Mouse (Mus musculus) heart, embryonic 10.5 days (tissue): ENCODE data around the gene Ipo9. TPM values are rescaled to one million over a fixed set of nuclear protein-coding genes. Genes with fewer than 3 reads are reported as not detected.

Source experiments
- DNase-seq: peaks from one replicate; pipeline ENCODE4 v3.0.0-alpha.2; 2017; ENCODE audit warnings: low spot score
- H3K27ac ChIP-seq: fragments of 300-500 bp; sonication (generic); 2 replicates; pipeline ENCODE4 v1.5.1; 2016; ENCODE audit warnings: mild to moderate bottlenecking
- H3K27me3 ChIP-seq: fragments of 300-500 bp; sonication (generic); 2 replicates; pipeline ENCODE4 v1.6.1; 2016; ENCODE audit warnings: mild to moderate bottlenecking; ENCODE audit not compliant: poor library complexity, insufficient read depth, severe bottlenecking
- H3K36me3 ChIP-seq: fragments of 300-500 bp; sonication (generic); 2 replicates; pipeline ENCODE4 v1.6.1; 2016; ENCODE audit warnings: mild to moderate bottlenecking, moderate library complexity
- H3K4me1 ChIP-seq: fragments of 300-500 bp; sonication (generic); 2 replicates; pipeline ENCODE4 v1.6.1; 2016; ENCODE audit warnings: mild to moderate bottlenecking
- H3K4me3 ChIP-seq: fragments of 300-500 bp; sonication (generic); 2 replicates; pipeline ENCODE4 v1.5.1; 2016; ENCODE audit warnings: mild to moderate bottlenecking, moderate library complexity
- H3K9me3 ChIP-seq: fragments of 300-500 bp; sonication (generic); 2 replicates; pipeline ENCODE4 v1.6.1; 2016; ENCODE audit warnings: mild to moderate bottlenecking, moderate library complexity
- WGBS: fragments of 180-500 bp; shearing (Covaris S2); methylation state at CpG from one replicate; pipeline ENCODE4 v1.1.7; 2016; 5-methylcytosine and 5-hydroxymethylcytosine counted together
- polyA plus RNA-seq: library from polyadenylated mRNA; unstranded; fragments of >200 nt; fragmentation: Nextera tagmentation; extraction: Ambion mirVana; gene quantifications from 2 replicates; pipeline ENCODE4 v1.2.1, GENCODE M21; 2016

Ipo9 gene
- polyA plus RNA-seq, 1 experiment from 2014 or later: 134 TPM

DNA sequence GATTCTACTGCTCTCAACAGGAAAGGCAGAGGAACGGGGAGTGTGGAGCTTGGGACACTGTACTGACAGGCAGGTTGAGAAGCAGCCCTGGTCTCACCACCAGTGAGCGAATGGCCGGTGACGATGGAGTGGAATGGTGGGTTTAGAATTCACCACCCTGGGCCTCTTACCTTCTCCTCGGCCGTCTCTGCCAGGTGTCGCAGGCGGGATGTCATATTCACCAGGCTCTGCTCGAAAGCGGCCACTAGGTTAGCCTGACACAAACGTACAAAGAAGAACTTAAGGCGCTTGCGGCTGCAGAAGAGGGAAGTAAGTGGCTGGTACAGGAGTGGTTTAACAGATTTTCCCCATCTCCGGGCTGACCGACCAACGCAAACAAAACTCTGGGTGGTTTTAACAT lies 30.2 kb upstream of the Ipo9 start:
- WGBS: 88% methylated on average over 16 of the region's 16 CpGs
- DNase-seq: no peak
- no peaks in the 10 kb centered on the region for H3K9me3 ChIP-seq
- peaks cover 93% of the 10 kb centered on the region for H3K36me3 ChIP-seq
- H3K27ac ChIP-seq: no peak overlapping the region
- H3K27me3 ChIP-seq: no peaks in the 10 kb centered on the region
- H3K4me3 ChIP-seq: no peak overlapping the region
- H3K4me1 ChIP-seq: 0 out of 2 replicates have a peak, but pooled peaks cover 2% of the 10 kb centered on the region

DNA sequence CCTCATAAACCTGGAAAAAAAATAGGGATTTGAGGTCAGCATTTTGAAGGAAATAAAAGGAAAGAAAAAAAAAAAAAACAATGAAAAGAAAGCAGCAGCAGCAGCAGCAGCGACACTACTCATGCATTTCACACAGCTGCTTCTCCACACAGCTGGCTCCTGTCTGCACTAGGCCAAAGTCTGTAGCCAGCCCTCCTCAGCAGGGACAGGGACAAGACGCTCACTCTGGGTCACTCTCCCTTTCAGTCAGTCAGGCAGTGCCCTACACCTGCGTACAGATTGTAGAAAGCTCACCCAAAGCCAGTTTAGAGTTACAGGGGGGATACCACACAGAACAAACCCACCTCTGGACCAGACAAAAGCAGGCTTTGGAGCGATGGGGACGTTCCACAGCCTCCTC lies 27.6 kb upstream of the Ipo9 start:
- peaks cover 92% of the 10 kb centered on the region for H3K36me3 ChIP-seq
- WGBS: 85% methylated on average over 5 of the region's 5 CpGs

DNA sequence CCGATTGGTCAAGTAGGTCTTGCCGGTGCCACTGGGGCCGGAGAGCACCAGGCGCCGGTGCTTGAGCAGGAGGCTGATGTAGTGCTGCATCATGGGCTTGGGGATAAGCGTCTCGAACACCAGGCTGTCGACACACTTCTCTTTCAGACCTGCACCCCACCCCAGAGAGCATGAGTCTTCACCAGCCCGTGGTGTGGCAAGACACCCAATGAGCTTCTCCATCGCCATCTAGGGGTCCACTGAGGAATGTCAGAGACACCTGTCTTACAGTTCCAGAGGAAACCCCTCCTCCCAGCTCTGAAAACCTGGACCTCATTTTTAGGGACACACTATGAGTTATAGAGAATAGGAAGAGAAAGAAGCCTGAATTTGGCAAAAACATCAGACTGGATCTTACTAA lies 22.0 kb upstream of the Ipo9 start:
- Histone ChIP-seq H3K4me1 (no peaks in the 10 kb centered on the region), H3K36me3 (peaks cover 89% of the 10 kb centered on the region), H3K4me3 (no peak overlapping the region), H3K27ac (no peak overlapping the region), H3K9me3 (no peaks in the 10 kb centered on the region), H3K27me3 (no peaks in the 10 kb centered on the region)
- no peak for DNase-seq
- 58% methylated on average over 10 of the region's 10 CpGs for WGBS

More for the DNA sequence above, 27.6 kb upstream of the Ipo9 start:
- 0 out of 2 replicates have a peak, but pooled peaks cover 2% of the 10 kb centered on the region for H3K4me1 ChIP-seq
- no peaks in the 10 kb centered on the region for H3K9me3 ChIP-seq
- DNase-seq: no peak
- H3K4me3 ChIP-seq: no peak overlapping the region
- no peak overlapping the region for H3K27ac ChIP-seq
- no peaks in the 10 kb centered on the region for H3K27me3 ChIP-seq

DNA sequence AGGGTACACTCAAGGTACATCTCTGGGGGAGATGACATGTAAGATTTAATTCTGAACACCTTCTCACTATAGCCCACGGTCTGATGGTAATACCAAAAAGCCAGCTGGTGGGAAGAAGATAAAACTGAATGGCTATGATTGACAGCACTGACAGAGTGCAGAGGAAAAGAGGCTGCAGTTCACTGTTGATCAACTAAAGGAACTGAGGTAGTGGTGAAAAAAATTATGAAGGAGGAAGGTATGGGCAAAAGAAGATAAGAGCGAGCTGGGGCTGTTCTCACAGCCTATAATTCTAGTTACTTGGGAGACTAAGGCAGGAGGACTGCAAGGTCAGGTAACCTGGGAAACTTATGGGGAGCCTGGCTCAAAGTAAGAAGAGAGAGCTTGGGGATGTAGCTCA lies 21.1 kb upstream of the Ipo9 start:
- no peak overlapping the region for H3K27ac ChIP-seq
- peaks cover 85% of the 10 kb centered on the region for H3K36me3 ChIP-seq
- no peak for DNase-seq
- WGBS: 81% methylated on average over 2 of the region's 2 CpGs
- no peak overlapping the region for H3K4me3 ChIP-seq
- H3K27me3 ChIP-seq: no peaks in the 10 kb centered on the region
- no peaks in the 10 kb centered on the region for H3K4me1 ChIP-seq
- H3K9me3 ChIP-seq: no peaks in the 10 kb centered on the region

DNA sequence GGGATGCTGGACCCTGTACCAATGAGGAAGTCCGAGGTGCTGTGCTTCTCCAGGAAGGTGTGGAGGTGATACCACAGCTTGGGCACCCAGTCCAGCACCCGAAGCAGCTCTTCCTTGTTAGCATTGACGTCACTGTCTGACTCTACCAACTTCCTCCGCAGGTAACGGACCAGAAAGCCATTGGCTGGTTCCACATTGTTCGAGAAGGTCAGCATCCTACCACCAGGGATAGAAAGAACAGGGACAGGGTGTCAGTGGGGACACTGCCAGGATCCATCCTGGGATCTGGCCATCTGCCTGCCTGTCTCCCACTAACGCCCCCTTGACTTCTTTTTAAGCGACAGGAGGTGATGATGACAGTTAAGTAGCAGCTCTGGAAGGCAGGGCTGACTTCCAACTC lies 19.6 kb upstream of the Ipo9 start:
- Histone ChIP-seq H3K4me1 (no peaks in the 10 kb centered on the region), H3K27me3 (no peaks in the 10 kb centered on the region), H3K4me3 (no peak overlapping the region), H3K36me3 (peaks cover 87% of the 10 kb centered on the region), H3K27ac (no peak overlapping the region), H3K9me3 (no peaks in the 10 kb centered on the region)
- peak; percentile 53 for DNase-seq
- 84% methylated on average over 8 of the region's 8 CpGs for WGBS

DNA sequence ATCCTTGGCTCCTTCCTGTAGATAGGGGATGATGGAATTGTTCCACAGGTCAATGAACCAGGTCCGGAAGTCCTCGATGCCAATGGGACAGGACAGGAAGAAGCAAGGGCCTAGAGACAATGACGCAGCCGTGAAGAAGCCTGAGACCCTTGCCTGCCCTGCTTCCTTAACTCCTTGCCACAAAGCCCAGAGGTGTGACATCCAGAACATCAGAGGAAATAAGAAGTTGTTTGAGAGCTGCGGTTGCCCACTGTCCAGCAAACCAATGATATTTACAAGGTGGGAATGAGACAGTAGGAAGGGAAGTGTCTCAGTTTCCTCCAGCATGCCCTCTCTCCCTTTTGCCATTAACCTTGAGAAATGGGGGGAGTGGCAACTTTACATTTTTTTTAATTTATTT lies 18.6 kb upstream of the Ipo9 start:
- no peaks in the 10 kb centered on the region for H3K9me3 ChIP-seq
- H3K27me3 ChIP-seq: no peaks in the 10 kb centered on the region
- DNase-seq: peak; percentile 71
- peaks cover 85% of the 10 kb centered on the region for H3K36me3 ChIP-seq
- no peak overlapping the region for H3K27ac ChIP-seq
- no peak overlapping the region for H3K4me3 ChIP-seq
- no peaks in the 10 kb centered on the region for H3K4me1 ChIP-seq
- 87% methylated on average over 5 of the region's 5 CpGs for WGBS

DNA sequence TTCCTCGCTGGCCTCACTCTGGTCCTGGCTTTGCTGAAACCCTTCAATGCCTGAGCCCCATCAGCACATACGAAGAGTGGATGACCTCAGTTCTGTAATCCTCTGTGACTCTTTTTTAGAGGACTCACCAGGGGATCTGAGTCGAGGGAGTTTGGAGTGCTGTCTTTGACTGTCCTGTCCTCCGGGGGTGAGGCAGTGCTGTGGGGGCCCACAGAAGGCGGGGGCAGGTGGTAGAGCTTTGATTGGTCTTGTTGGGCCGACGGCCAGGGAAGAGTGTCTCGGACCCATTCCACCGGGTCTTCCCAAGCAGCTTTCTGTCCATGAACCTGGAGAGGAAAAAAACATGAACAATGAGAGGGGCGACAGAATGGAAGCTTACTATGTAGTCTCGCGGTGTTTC lies 13.2 kb upstream of the Ipo9 start:
- Histone ChIP-seq H3K36me3 (peaks cover 86% of the 10 kb centered on the region), H3K9me3 (no peaks in the 10 kb centered on the region), H3K27ac (no peak overlapping the region), H3K4me3 (no peak overlapping the region), H3K27me3 (no peaks in the 10 kb centered on the region), H3K4me1 (no peaks in the 10 kb centered on the region)
- WGBS: 90% methylated on average over 12 of the region's 12 CpGs
- no peak for DNase-seq

DNA sequence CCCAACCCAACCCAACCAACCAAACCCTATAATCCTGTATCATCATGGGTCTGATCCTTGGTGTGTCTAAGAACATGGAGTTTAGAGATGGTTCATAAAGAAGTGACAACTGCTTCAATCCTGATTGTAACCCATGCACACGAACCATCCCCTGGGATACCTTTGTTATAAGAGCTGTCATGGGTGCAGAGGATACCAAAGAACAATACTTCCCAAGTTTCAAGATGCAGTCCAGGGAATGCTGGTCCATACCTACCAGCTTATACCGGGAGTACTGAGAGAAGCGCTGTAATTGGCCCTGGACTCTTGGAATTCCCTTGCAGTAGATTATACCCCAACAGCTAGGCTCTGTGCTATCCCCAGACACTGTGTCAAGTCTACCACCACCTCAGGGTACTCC lies 11.6 kb upstream of the Ipo9 start:
- 88% methylated on average over 3 of the region's 3 CpGs for WGBS
- DNase-seq: no peak
- no peaks in the 10 kb centered on the region for H3K9me3 ChIP-seq
- H3K27me3 ChIP-seq: no peaks in the 10 kb centered on the region
- no peak overlapping the region for H3K27ac ChIP-seq
- H3K4me1 ChIP-seq: no peaks in the 10 kb centered on the region
- no peak overlapping the region for H3K4me3 ChIP-seq
- peaks cover 80% of the 10 kb centered on the region for H3K36me3 ChIP-seq

DNA sequence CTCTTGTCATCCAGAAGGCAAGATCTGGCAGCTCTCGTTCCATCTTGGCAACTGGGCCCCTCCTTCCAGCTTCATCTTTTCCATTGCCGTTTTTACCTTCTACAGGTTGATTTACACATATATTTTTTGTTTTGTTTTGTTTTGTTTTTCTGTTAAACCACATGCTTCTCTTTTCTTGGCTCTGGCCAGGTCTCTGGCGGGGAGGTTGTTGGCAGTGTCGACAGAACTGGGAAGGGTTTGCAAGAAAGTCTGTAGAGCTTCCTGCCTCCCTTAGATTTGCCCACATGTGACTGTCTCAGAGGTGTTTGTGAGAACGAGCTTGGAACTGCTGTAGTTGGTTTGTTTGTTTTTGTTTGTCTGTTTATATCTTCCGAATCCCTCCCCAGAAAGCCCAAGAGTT lies 10.7 kb upstream of the Ipo9 start:
- H3K27ac ChIP-seq: no peak overlapping the region
- 83% methylated on average over 6 of the region's 6 CpGs for WGBS
- DNase-seq: peak; percentile 35
- no peaks in the 10 kb centered on the region for H3K27me3 ChIP-seq
- peaks cover 73% of the 10 kb centered on the region for H3K36me3 ChIP-seq
- H3K4me3 ChIP-seq: no peak overlapping the region
- no peaks in the 10 kb centered on the region for H3K9me3 ChIP-seq
- H3K4me1 ChIP-seq: peaks cover 4% of the 10 kb centered on the region; the same call in 1 of the 2 replicates

DNA sequence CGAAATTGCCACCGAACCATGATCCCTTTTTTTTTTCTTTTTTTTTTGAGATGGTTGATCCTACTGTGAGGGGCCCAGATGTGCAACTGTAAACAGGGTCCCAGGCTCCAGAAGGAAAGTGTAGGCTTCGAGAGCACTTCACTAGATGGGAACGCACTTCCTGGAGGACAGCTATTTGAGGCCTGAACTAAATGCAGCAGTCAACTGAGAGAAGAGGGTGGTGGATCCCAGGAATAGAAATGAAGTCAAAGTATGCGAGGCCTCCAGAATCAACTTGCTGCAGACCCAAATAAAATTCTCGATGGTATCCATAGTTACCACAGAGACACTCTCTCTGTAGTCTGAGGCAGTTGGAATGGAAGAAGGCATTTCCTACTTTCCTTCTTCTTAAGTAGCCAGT lies 8.5 kb upstream of the Ipo9 start:
- 79% methylated on average over 6 of the region's 6 CpGs for WGBS
- no peaks in the 10 kb centered on the region for H3K27me3 ChIP-seq

DNA sequence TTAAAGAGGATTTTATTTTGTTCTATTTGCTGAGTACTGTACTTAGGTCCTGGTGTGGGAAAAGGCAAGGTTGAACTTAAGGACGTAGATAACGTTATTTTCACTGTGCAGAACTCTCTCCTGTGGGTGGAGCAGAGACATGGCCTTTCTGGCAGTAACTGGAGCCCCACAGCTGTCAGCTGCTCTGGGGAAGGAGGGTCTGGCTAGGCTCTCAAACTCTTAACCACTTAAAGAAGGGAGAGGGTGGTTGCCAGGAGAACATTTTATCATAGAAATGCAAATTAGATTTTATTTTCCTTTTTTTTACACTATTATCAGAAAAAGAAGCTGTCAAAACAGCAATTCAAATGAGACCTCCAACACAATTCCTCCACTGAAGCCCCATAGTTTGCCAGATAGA lies 5.5 kb upstream of the Ipo9 start:
- WGBS: 7% methylated on average over 2 of the region's 2 CpGs
- Histone ChIP-seq H3K4me1 (peaks cover 29% of the 10 kb centered on the region), H3K9me3 (no peaks in the 10 kb centered on the region), H3K4me3 (no peak overlapping the region), H3K27ac (no peak overlapping the region), H3K27me3 (no peaks in the 10 kb centered on the region), H3K36me3 (peaks cover 24% of the 10 kb centered on the region)
- DNase-seq: no peak

More for the DNA sequence above, 8.5 kb upstream of the Ipo9 start:
- Histone ChIP-seq H3K27ac (no peak overlapping the region), H3K36me3 (peaks cover 54% of the 10 kb centered on the region), H3K4me1 (peaks cover 14% of the 10 kb centered on the region), H3K4me3 (no peak overlapping the region), H3K9me3 (no peaks in the 10 kb centered on the region)
- no peak for DNase-seq

DNA sequence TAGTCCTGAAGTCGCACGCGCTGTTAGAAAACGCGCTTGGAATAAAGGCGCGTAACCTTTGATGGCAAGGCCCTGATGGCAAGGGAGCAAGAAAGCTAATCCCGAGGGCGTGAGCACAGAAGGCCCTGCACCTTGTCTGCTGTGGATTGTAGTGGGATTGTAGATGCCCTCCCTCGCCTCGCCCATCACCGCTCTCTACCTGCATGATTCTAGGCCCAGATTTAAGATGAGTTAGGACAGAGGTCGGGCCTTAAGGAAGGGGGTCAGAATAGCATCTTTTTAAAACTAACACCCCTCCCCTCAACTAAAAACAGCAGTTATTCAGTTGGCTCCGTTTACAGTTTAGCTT lies 344 bp upstream of the Ipo9 start:
- Histone ChIP-seq H3K9me3 (no peaks in the 10 kb centered on the region), H3K27ac (peak overlapping the region; percentile 97), H3K4me1 (peaks cover 42% of the 10 kb centered on the region), H3K36me3 (peaks cover 20% of the 10 kb centered on the region), H3K4me3 (peak overlapping the region; percentile 94), H3K27me3 (no peaks in the 10 kb centered on the region)
- no peak for DNase-seq
- 3% methylated on average over 14 of the region's 14 CpGs for WGBS

DNA sequence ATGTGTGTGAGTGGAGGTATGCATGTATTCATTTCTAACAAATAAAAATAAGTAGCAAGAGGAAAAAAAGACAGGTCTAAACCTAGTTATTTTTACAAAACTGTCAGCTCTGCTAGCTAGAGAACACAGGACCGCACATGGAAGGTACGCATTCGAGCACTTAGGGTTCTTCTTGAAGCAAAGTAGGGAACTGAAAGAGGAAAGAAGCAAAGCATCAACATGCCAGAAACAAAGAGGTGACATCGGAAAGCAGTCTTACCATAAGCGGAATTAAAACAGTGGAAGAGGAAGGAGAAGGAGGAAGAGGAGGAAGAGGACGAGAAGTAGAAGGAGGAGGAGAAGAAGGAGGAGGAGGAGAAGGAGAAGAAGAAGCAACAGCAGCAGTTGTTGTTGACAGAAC lies 2.9 kb downstream of the Ipo9 start:
- no peak for DNase-seq
- Histone ChIP-seq H3K9me3 (no peaks in the 10 kb centered on the region), H3K4me3 (no peak overlapping the region), H3K4me1 (peaks cover 35% of the 10 kb centered on the region), H3K36me3 (peaks cover 51% of the 10 kb centered on the region), H3K27me3 (no peaks in the 10 kb centered on the region), H3K27ac (no peak overlapping the region)
- 88% methylated on average over 6 of the region's 6 CpGs for WGBS

DNA sequence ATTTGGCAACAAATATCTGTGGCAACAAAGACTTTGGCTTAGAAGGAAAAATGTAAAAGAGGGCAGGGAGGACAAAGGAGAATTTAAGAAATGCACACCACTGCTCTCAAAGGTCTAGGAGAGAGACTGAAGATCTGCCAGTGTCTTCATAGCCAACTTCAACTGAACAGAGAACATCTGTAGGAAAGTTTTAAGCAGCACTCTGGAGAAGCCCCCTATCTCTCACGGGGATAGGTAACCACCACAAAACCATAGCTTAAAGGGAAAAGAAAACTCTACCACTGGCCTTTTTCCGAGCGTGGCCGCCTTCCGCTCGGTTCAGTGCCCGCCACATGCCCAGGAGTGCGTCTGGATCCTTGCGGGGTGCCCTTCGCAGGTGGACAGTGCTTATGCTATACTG lies 3.7 kb downstream of the Ipo9 start:
- WGBS: 94% methylated on average over 10 of the region's 10 CpGs
- no peaks in the 10 kb centered on the region for H3K9me3 ChIP-seq
- 0 out of 2 replicates have a peak overlapping the region, but pooled peaks have one; percentile 4 for H3K4me3 ChIP-seq
- no peaks in the 10 kb centered on the region for H3K27me3 ChIP-seq
- H3K27ac ChIP-seq: no peak overlapping the region
- peaks cover 28% of the 10 kb centered on the region for H3K4me1 ChIP-seq
- no peak for DNase-seq
- H3K36me3 ChIP-seq: peaks cover 51% of the 10 kb centered on the region
